Comparison of ENCODE assay signal across 13 mouse cellular contexts in the genomic region with DNA sequence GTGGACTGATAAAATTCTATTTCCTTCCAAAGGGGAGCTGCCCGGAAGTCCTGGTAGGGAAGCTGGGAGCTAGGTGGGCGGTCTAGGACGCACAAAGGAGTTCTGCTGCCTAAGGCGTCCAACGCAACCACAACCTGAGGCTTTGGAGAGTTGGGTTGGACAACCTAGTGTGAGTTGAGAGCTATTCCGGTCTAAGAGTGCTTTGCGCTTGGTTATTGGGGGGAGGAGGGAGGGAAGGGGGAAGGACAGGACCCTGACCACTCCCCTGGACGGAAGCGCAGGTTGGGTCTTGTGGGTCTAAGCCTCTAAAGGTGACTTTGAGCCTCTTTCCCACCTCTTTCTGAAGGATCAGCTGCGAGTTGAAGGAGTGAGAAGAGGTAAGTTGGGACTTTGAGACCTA. TPM values are rescaled to one million over a fixed set of nuclear protein-coding genes. Genes with fewer than 3 reads are reported as not detected.
DNase-seq lines count a peak whose midpoint lies in the region; ATAC-seq and TF ChIP-seq lines count a peak whose summit lies in the region.
"Had no signal": no experiment of that assay in that cellular context is flagged by ENCODE, and none has a peak within 500 bp of the region (broad histone marks: within the 10 kb centered on the region; RNA-seq: fewer than 3 reads in every experiment).

A gene (plus strand): TSS at position 335 of the 400 bp plus-strand sequence.

- peaks cover 20% of the 10 kb centered on the region for H3K4me1 ChIP-seq in heart, embryonic 13.5 days
- peaks cover 18% of the 10 kb centered on the region for H3K4me1 ChIP-seq in testis, adult 2 months (ENCODE audit: control insufficient read depth, insufficient read depth, low read length)
- H3K4me1 ChIP-seq in intestine, embryonic 15.5 days (replicated peaks) = peaks cover 21% of the 10 kb centered on the region

- DNase-seq in heart, adult 9 months (ENCODE audit: low spot score in 2 of 2) = no peak
- no peak for DNase-seq in testis, postnatal 14 days (ENCODE audit: low spot score)
- no peak for DNase-seq in left cerebral cortex, adult 8-10 months (ENCODE audit: low spot score in 2 of 2)
- no peak for DNase-seq in frontal cortex, postnatal 14 days (ENCODE audit: low spot score in 2 of 2)
- DNase-seq in heart, postnatal 4 days = no peak
- DNase-seq: gastrocnemius, postnatal 14 days; heart, postnatal 10 days; lung, postnatal 36 days; right cerebral cortex, adult 18-20 months had no signal

- H3K27ac ChIP-seq in heart, embryonic 13.5 days (replicated peaks) = no peak within 1 kb of the TSS
- no peak within 1 kb of the TSS for H3K27ac ChIP-seq in testis, adult 2 months (ENCODE audit: control insufficient read depth, insufficient read depth, low read depth, low read length)
- H3K27ac ChIP-seq in intestine, embryonic 15.5 days = no peak within 1 kb of the TSS

- H3K36me3 ChIP-seq in heart, embryonic 13.5 days = no peaks in the 10 kb centered on the region
- no peaks in the 10 kb centered on the region for H3K36me3 ChIP-seq in testis, adult 2 months (ENCODE audit: control insufficient read depth, insufficient read depth, low read length)
- no peaks in the 10 kb centered on the region for H3K36me3 ChIP-seq in intestine, embryonic 15.5 days

- WGBS in heart, embryonic 13.5 days = 0% methylated on average over 10 of the region's 10 CpGs
- WGBS in intestine, embryonic 15.5 days = under 1% methylated on average over 10 of the region's 10 CpGs

- peak within 1 kb of the TSS; percentile 70 for H3K4me3 ChIP-seq in heart, embryonic 13.5 days
- peak within 1 kb of the TSS; percentile 59 for H3K4me3 ChIP-seq in testis, adult 2 months (ENCODE audit: control insufficient read depth, low read depth, low read length)
- H3K4me3 ChIP-seq in intestine, embryonic 15.5 days (replicated peaks) = no peak within 1 kb of the TSS

- H3K4me2 ChIP-seq in heart, embryonic 13.5 days = no peak within 1 kb of the TSS; the same call in 1 of the 2 replicates
- 0 out of 2 replicates have a peak within 1 kb of the TSS, but pooled peaks have one; percentile 96 for H3K4me2 ChIP-seq in intestine, embryonic 15.5 days (replicated peaks)

- TF ChIP-seq CTCF in testis, adult 2 months (IDR thresholded peaks at IDR 0.05; ENCODE audit: control insufficient read depth, insufficient read depth, insufficient replicate concordance, low read depth, low read length) = no peak

- H3K9me3 ChIP-seq in heart, embryonic 13.5 days = no peaks in the 10 kb centered on the region
- H3K9me3 ChIP-seq in intestine, embryonic 15.5 days = no peaks in the 10 kb centered on the region

- TF ChIP-seq POLR2A in testis, adult 2 months (IDR thresholded peaks at IDR 0.05; ENCODE audit: control insufficient read depth, low read depth, low read length) = no peak

- ATAC-seq in heart, embryonic 13.5 days (ENCODE audit: extremely low read depth, insufficient number of reproducible peaks, low FRiP score, low TSS enrichment) = no peak
- no peak for ATAC-seq in intestine, embryonic 15.5 days

- H3K27me3 ChIP-seq in heart, embryonic 13.5 days (replicated peaks) = peaks cover 78% of the 10 kb centered on the region
- H3K27me3 ChIP-seq in testis, adult 2 months (ENCODE audit: control insufficient read depth, insufficient read depth, low read length) = no peaks in the 10 kb centered on the region
- H3K27me3 ChIP-seq in intestine, embryonic 15.5 days (replicated peaks) = peaks cover 46% of the 10 kb centered on the region
- H3K27me3 ChIP-seq: CH12.LX had no signal

- no peak within 1 kb of the TSS for H3K9ac ChIP-seq in heart, embryonic 13.5 days
- H3K9ac ChIP-seq in intestine, embryonic 15.5 days = no peak within 1 kb of the TSS

RNA-seq across cellular contexts. Expression of the gene that starts here (rescaled TPM):
- polyA plus RNA-seq in heart, embryonic 13.5 days (2015; fragmentation: Nextera tagmentation; extraction: Ambion mirVana) = 1.3 and 1.4 TPM in 2 replicates
- 12.9 and 15.2 TPM in 2 replicates for polyA plus RNA-seq in testis, adult 2 months (2012; rRNA removed)
- 1.2 and 1.3 TPM in 2 replicates for polyA plus RNA-seq in intestine, embryonic 15.5 days (2015; fragmentation: Nextera tagmentation; extraction: Ambion mirVana)
- 1 to 10 TPM; 2.6 to 4.3 (median 2.7) TPM for total RNA-seq in left cerebral cortex, adult 8-10 months (2022)
- total RNA-seq in heart, postnatal 4 days (2021) = 1 to 10 TPM; 1.4 to 1.6 TPM
- total RNA-seq: CH12.LX had no signal
